Mouse (Mus musculus) layer of hippocampus, adult 9-11 months (tissue): ENCODE data around the gene Brip1.
"Not testable (repeated sequence)": the region's sequence is repeated elsewhere in the genome, so short reads cannot be mapped to it uniquely, and the experiment has no call there.

Source experiments
- DNase-seq: peaks from one replicate; pipeline ENCODE4 v3.0.0; 2022

Brip1 gene

DNA sequence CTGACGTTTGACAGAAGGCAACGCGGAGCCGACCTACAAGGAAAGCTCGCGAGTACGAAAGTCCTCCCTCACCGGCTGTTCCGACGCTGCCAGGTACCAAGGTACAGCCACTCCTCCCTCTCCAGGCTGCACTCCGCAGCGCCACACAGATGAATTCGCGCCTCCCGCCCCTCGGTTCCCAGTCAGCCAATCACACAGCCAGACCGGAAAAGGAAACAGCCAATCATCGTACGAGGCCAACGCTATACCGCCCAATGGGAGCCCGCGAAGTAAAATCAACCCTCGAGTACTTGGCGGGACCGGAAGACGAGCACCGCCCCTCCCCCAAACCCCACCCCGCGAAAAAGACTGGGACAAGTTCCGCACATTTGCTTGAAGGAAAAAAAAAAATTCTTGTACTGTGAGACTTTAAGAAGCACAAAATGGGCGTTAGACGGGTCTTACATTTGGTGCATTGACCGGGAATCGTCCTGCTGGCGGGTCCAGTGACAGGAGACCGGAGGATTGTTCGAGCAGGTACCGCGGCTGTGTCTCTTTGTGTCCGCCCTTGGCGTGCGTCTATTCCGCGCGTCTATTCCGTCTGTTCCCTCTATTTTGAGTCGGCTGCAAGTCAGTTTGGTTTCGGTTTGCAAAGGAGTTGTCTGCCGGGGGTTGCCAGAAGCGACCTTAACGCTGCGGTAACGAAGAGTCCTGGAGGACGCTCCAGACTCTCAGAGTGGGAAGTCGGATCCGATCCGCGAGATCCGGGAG lies at the start of gene Brip1:
Gene Brip1 (minus strand): TSS at position 157 of the 750 bp plus-strand sequence.
- peak; percentile 86 for DNase-seq

DNA sequence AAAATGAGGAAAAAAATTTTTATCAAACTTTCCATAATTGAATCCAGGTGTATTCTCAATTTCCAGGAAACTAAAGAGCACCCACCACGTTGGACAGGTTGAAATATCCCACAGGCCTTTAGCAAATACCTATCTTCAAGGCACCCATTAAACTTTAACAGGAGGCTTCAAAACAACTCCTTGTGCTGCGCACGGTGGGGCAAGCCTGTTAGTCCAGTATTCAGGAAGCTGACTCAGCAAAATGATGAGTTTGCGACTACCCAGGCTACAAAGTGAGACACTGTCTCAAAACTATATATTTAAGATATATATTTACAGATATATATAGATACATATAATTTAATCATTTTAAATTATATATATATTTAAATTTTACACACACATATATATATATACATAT lies 31.5 kb upstream of the Brip1 start:
- DNase-seq = no peak

DNA sequence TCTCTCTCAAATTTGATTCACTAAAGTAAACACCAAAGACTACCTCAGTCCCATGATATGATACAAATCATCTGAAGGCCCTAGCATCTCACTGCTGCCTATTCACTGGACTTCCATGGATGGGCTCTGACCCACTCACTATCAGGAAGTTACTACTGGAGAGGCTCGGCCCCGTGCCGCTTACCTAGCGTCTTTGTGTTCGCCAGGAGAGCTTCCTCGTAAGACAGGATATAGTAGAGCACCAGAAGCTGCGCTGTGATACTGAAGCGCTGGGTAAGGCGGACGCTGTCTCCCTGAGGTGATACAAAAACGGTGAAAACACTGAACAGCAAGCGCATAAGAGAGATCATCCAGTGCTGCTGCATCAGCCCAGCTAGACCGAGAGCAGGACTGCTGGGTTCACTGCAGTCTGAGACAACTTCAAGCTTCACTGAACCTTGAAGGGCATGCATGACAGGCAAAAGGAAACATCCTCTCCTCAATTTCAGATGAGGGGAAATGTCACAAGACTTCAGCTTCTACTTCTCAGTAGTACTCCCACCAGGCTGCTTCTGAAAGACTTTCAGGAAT lies 30.9 kb upstream of the Brip1 start:
- DNase-seq = no peak

DNA sequence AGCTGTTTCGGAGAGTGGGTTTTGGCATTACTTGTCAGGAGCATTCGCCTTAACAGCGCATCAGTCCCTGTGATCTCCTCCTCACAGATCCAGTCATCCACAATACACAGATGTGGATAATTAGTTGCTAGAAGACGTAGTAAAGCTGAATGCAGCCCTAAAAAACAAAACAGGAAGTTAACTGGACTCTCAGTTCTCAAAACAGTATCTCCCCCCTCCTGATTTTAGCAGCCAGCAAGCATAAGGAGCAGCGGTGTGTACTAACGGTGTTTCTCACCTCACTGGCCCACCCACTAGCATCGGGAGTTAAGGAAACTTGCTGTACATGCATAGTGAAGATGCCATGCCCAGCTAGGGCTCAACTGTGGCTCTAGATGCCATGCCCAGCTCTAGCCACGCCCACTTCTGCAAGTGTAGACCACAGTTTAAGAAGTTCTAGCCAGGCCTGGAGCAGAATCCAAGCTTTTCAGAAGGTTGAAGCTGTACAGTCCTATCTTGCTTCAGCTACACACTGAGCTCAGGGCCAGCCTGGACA lies 25.7 kb upstream of the Brip1 start:
- no peak for DNase-seq

DNA sequence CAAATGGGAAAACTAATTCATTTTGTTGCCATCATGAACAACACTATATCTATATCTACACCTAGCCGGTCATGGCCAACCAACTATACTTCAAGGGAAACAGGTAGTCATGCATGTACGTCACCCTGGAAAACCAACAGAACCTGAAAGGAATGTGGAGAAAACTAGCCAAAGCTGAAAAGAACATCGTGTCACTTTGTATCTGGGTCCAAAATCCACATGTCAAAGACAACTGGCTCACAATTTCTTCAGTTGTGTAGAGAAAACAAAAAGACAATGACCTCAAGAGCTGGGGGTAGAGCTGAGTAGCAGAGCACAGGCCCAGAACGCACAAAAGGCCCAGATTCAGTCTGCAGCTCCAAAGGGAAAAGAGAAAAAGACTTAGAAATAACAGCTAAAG lies 24.8 kb upstream of the Brip1 start:
- DNase-seq = no peak

DNA sequence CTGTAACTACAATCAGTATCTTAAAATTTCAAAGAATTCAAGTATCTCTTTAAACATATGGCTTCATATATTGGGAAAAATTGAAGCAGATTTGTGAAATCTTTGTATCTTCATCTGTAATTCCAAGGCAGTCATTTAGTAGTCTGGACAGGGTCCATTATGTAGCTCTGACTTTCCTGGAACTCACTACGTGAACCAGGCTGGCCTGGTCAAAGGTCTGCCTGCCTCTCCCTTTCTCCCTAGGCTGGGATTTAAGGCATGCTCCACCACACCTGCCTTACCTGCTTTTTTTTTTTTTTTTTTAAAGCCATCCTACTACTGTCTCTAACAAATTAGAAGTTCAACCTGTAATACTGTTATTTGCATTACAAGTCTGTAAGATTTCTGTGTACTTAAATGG lies 10.8 kb upstream of the Brip1 start:
- DNase-seq = no peak

DNA sequence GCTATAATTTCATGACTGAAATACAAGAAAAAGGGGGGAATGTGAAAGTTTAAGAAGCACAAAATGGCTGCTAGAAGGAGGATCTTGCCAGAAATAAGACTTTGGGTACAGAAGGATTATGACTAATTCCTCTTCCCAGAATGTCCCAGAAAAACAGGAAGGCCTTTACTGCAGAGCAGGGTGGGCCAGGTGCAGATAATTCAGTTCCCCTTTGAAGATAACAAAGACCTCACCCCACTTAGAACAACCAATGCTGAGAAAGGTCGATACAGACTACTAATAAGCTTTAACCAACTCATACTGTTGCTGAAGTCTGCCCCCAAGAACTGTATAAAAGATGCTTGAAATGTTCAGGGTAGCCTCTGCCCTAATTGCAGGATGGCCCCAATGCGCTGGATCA lies 8.1 kb upstream of the Brip1 start:
- DNase-seq = no peak

DNA sequence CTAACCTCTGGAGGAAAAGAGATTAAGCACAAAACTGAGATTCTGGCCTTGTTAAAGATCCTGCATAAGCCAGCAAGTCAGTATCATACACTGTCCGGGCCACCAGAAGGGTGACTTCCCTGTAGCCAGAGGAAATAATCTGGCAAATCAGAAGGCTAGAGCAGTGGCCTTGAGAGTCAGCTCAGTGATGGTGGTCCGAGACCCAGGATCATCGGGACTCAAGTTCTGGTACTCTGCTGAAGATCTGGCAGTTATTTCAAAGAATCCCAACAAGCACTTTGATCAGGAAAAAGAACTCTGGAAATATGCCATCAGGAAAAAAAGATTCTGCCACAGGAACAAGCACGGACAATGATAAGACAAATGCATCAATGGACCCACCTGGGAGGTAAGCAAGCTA lies 4.9 kb upstream of the Brip1 start:
- DNase-seq = no peak

DNA sequence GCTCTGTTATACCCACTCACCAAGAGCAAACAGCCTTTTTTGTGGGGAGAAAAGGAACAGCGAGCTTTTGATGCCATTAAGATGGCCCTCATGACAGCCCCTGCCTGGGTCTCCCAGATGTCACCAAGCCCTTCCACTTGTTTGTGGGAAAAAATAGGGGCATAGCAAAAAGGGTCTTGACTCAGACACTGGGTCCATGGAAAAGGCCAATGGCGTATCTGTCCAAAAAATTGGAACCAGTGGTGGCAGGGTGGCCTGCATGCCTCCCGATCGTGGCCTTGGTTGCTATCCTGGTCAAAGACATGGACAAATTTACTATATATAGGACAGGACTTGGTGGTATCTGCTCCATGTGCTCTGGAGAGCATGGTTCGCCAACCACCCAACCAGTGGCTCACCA lies 4.0 kb upstream of the Brip1 start:
- DNase-seq = no peak

DNA sequence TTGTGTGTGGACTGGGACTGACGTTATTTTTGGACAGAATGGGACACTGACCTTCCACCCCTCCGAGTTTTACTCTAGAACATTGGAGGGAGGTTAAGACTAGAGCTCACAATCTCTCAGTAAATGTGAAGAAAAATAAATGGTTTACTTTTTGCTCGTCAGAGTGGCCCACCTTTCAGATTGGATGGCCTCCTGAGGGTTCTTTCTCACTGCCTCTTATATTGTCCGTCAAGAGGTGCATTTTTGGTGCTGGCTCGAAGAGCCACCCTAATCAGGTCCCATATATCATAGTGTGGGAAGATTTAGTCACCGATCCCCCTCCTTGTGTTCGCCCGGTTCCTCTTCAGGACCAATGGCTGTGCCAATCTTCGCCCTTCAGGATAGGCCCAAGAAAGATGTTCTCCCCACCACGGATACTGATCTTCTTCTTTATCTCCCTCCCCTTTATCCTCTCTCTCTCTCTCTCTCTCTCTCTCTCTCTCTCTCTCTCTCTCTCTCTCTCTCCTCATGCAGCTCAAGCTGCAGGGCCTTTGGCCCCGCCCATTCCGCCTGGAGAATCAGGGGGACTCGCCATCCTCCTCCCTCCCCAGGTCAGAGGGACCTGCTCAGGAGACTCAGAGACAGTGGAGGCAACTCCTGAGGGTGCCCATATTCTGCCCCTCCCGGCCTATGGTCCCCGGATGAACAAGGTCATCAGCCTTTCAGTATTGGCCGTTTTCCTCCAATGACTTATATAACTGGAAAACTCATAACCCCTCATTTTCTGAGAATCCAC lies 1.1 kb upstream of the Brip1 start:
- no peak for DNase-seq

DNA sequence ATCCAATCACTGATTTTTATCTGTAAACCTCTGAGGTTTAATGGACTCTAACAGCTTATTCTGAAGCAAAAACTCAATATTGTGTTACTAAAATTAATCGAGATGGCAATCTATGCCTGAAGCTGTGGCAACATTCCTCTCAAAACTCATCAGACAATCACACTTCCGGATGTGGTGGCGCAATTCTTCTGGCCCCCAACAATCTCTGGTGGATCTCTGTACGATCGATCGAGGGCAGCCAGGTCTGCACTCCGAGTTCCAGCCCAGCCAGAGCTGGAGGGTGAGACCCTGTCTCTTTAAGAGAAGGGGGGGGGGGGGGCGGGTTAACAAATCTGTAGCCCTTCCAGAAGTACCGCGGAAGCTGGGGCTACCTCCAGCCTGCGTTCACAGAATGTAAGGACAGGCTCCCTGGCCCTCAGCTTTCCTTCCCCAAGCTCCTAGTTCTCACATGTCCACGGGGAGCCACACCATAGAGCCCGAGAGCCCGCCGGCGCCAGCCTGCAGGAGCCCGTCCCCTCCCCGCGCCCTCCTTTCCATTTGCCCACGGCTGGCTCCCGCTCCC lies 452 bp downstream of the Brip1 start:
- no peak for DNase-seq

DNA sequence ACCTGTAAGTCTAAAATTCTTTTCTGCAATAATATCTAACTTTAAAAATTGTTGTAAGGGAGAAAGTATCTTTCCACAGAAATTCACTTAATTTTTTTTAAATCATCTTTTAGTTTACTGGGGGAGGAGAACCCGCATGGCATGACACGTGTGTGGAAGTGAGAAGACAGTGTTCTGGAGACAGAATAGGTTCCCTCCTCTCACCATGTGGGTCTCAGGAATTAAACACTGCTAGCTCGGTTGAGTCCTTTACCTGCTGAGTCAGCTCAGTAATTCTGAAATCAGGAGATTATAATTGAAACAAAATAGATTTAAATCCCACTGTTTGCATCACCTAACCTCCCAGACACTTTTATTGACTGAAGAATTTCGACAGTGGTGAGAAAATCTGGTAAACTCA lies 1.3 kb downstream of the Brip1 start:
- no peak for DNase-seq

DNA sequence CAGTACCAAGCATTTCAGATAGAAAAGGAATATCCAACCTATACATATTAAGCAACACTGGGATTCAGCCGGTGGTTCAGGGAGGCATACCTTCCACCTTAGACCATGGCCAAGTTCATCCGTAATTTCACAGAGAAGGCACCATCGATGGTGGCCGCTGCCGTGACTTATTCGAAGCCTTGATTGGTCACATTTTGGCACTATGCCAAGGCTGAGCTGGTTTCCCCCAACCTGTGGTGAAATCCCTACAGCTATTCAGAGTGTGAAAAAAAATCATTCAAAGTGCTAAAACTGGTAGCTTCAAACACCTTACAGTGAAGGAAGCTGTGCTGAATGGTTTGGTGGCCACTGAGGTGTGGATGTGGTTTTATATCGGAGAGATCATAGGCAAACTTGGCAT lies 15.8 kb downstream of the Brip1 start:
- DNase-seq = not testable (repeated sequence)

DNA sequence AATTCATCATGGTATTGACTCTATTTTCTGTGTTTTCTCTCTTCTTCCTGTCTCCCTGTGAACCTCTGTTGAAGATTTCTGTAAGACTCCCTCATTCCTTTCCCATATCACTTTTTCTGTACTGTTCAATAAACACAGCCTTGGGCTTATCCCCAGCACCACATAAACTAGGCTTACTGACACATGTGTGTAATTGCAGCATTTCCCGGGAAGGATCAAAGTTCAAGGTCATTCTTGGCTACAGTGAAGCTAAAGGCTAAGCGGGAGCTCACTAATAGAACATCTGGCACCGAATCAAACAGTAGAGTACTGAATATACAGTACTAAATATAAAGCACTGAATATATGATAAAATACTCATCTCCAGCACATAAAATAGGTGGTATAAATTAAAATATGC lies 25.2 kb downstream of the Brip1 start:
- DNase-seq = no peak

DNA sequence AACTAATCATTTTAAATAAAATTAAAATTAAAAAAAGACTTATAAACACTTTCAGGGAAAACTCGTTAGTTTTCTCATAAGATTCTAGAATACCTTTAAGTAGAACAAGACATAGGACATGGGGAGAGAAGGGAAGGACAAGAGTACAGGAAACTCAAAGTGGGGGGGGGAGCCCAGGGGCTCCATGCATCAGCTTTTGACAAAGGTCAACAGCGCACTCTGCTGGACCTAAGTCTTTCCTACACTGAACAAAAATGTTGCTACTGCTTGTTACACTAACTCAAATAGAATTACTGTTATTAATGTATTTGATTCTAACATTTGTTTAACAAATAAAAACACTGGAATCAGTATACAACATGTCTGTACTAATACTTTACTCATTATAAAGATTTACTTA lies 26.8 kb downstream of the Brip1 start:
- peak; percentile 10 for DNase-seq

DNA sequence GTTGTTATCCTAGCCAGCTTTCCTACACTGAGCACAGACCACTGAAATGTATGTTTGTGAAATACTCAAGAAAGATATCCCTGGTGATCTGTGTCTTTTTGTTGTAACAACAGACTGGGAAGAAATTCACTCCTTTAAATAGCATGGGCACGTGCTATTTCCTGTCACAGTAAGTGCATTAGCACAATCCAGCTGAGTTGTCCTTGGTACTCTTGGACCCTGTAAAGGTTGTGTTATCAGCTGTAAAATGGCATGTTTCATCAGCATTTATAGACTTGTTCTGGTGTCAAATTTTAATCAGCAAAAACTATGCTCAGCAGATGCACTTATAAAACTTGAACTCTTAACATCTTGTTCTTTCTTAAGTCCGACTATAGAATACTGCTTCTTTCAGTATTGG lies 30.2 kb downstream of the Brip1 start:
- no peak for DNase-seq

DNA sequence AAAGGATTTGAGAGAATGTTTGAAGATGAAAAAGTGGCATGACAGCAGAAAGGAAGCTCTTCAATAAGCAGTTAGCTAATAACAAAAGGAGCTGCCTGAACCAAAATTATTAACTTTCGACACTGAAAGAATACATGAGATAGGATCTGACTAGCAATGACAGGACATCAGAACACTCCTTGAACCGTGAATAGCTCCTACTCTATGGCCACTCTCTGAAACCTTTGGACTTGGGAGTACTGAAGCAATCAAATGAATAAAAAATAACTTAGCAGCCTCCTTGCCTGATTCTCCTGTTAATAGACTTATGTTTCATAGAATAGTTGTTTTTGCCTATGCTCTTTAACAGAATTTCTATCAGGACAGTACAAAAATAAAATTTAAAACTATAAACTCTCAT lies 40.7 kb downstream of the Brip1 start:
- DNase-seq = no peak

DNA sequence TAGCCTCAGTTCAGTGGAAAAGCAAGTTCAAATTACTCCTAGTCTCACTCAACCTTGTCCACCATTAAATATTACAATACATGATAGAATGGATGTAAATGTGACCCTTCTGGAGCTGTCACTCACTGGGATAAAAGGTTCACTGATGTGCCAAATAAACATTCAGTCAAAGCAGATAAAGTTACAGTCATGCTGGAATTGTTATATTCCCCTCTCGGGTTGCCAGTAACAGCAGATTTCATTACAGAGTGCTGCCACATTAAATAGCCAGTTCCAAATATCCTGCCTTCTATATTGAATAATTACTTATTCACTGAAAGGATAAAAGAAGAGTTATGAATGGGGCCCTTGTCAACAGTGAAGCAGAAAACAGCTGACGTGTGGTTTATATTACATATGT lies 42.0 kb downstream of the Brip1 start:
- no peak for DNase-seq

DNA sequence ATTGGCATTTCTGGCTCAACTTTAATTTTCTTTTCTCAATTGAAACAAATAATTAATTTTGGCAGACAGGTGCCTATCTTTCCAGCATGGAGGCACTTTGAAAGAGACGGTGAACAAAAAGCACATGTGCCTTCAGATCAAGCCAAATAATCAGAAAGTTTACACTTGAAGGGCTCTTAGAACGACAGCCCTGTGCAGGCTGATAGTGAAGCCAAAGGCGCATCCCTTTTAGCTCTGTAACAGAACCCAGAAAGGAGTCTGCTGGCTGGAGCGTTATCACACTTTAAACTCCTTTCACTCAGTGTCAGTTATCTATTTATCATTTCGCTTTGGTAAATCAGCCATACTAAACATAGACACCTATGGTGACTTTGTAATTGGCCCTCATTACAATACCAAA lies 45.4 kb downstream of the Brip1 start:
- DNase-seq = no peak

DNA sequence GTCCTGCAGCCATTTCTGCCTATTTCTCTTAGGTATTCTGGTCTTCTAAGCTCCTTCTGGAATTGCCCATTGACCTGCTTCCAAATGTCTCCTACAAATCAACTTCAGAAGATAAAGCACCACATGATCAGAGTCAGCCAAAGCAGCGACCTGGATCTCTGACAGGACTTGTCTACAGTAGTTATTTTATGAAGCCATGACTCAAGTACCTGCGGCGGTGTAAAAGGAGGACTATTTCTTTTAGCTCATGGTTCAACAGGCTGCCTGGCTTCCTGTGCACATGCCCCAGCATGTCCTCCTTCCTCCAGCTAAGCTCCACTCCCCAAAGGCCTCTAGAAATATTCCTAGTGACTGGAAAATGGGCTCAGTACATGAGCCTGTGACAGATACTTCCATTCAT lies 69.7 kb downstream of the Brip1 start:
- DNase-seq = no peak

DNA sequence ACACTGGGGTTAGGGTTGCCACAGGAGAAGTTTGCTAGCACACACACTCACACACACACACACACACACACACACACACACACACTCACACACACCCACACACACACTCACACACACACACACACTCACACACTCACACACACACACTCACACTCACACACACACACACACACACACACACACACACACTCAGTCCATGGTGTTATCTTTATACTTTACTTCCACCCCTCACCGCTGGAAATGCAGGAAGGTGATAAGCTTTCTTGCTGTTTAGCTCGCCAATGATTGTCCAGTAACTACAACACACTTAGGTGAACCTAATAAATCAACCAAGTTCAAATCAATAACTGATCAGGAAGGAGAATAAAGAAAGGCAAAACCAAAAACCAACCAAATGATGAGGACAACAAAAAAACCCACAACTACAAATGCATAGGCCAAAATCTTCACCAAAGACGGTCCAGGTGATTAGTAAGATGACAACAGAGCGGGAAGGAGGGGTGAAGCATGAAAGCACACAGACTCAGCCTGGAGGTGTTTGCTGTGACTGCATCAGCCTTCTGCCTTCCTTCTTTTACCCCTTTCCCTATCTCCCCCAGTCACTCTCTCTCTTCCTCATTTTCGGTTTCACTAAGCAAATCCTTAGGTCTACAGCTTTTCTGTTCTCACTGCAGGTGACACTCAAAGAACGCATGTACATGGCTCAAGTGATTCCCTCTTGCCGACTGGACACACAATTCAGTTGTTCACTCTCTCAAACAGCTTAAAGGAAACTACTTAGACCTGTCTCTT lies 83.7 kb downstream of the Brip1 start:
- DNase-seq = no peak

DNA sequence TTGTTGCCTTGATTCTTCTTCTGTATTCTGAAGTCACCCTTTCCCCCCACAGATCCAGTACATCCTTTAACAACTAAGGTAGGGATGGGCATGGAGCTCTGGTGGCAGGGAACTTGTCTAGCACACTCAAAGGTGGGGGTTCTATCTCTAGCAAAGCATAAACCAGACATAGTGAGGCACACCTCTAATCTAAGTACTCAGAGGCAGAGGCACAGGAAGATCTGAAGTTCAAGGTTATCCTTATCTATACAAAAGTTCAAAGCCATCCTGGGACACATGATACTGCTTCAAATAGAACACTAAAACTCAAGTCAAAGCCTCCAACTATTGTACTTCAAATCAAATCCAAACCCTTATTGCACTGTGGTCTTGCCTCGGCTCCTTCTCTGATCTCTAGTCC lies 85.0 kb downstream of the Brip1 start:
- DNase-seq = no peak

DNA sequence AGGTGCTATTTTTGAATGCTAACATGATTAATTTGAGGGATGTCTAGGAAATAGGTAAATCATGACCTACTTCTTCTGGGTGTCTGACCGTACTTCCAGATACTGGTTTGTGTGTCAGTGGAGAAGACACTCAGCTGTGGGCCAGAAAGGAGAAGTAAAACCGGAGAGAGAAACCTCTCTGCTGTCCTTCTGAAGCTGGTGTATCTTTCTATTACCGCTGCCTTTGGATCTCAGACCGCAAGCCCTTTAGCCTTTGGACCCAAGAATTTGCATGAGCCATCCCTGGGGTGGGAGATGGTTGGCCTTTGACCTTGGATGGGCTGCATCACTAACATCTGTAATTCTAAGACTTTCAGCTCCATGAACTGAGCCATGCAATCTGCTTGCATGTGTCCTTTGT lies 93.7 kb downstream of the Brip1 start:
- DNase-seq = no peak
